Mouse (Mus musculus) CH12.LX (cell line): ENCODE data around the gene Kcnk7. TPM values are rescaled to one million over a fixed set of nuclear protein-coding genes. Genes with fewer than 3 reads are reported as not detected.

Source experiments
- DNase-seq: peaks from one replicate; pipeline ENCODE4 v3.0.0-alpha.2; 2013; ENCODE audit errors: extremely low read depth
- H3K27ac ChIP-seq: 2 replicates; pipeline ENCODE4 v1.5.1; 2012; ENCODE audit warnings: low read depth, mild to moderate bottlenecking, control low read depth, moderate library complexity; ENCODE audit not compliant: insufficient read depth
- H3K27me3 ChIP-seq: replicated peaks from 2 replicates; pipeline ENCODE3; 2012; ENCODE audit warnings: inconsistent platforms
- H3K36me3 ChIP-seq, 2 experiments: replicated peaks in 1 of 2; 2 replicates each; pipeline versions ENCODE3 to v1.6.1; 2012; ENCODE audit warnings: inconsistent platforms in 1 of 2, low read length in 1 of 2, mild to moderate bottlenecking in 1 of 2, mixed read lengths in 1 of 2, moderate library complexity in 1 of 2; ENCODE audit not compliant: control insufficient read depth in 1 of 2, insufficient read depth in 1 of 2
- H3K4me1 ChIP-seq, 2 experiments: 2 replicates each; pipeline ENCODE4 v1.6.1; 2012; ENCODE audit warnings: inconsistent platforms in 1 of 2, moderate library complexity in 1 of 2; ENCODE audit not compliant: insufficient read depth in 2 of 2, control insufficient read depth in 1 of 2
- H3K4me2 ChIP-seq: 2 replicates; pipeline ENCODE4 v1.6.1; 2012; ENCODE audit warnings: low read depth, mild to moderate bottlenecking, control low read depth; ENCODE audit not compliant: poor library complexity, insufficient read depth, severe bottlenecking
- H3K4me3 ChIP-seq, 3 experiments: fragments of 150-350 bp in 1 of 3; sonication (generic) in 1 of 3; replicated peaks in 1 of 3; 2 replicates each; pipeline versions ENCODE3 to v1.5.1; 2011 to 2012; ENCODE audit warnings: low read depth in 2 of 3, low read length in 2 of 3, mild to moderate bottlenecking in 2 of 3, moderate library complexity in 2 of 3, control low read depth in 1 of 3, improper control_type of control experiment in 1 of 3, inconsistent platforms in 1 of 3, mixed read lengths in 1 of 3; ENCODE audit not compliant: poor library complexity in 1 of 3
- H3K79me2 ChIP-seq: replicated peaks from 2 replicates; pipeline ENCODE4 v1.6.1; 2012; ENCODE audit warnings: mild to moderate bottlenecking, moderate library complexity; ENCODE audit not compliant: control insufficient read depth, poor library complexity, insufficient read depth, severe bottlenecking; ENCODE audit errors: extremely low read depth
- H3K9ac ChIP-seq: 2 replicates; pipeline ENCODE4 v1.6.1; 2012; ENCODE audit warnings: low read depth, mild to moderate bottlenecking, control low read depth, moderate library complexity; ENCODE audit not compliant: insufficient read depth
- H3K9me3 ChIP-seq: replicated peaks from 2 replicates; pipeline ENCODE3; 2012; ENCODE audit warnings: low read length, inconsistent platforms, mixed read lengths
- BHLHE40 ChIP-seq: IDR thresholded peaks from 2 replicates; pipeline ENCODE4 v1.6.1; 2011; ENCODE audit warnings: mild to moderate bottlenecking, low read depth, low read length, improper control_type of control experiment
- ETS1 ChIP-seq: conservative IDR thresholded peaks from 2 replicates; pipeline ENCODE4 v1.6.1; 2012; ENCODE audit warnings: low read depth, mild to moderate bottlenecking, inconsistent platforms, low read length, improper control_type of control experiment, moderate library complexity
- MAX ChIP-seq: IDR thresholded peaks from 2 replicates; pipeline ENCODE4 v1.6.1; 2011; ENCODE audit warnings: low read length, improper control_type of control experiment
- MXI1 ChIP-seq: IDR thresholded peaks from 2 replicates; pipeline ENCODE4 v1.6.1; 2011; ENCODE audit warnings: mild to moderate bottlenecking, low read depth, low read length, improper control_type of control experiment
- NELFE ChIP-seq: IDR thresholded peaks from 2 replicates; pipeline ENCODE4 v1.6.1; 2011; ENCODE audit warnings: low read depth, low read length, improper control_type of control experiment
- NRF1 ChIP-seq: IDR thresholded peaks from 2 replicates; pipeline ENCODE4 v1.6.1; 2014; ENCODE audit warnings: low read depth, mild to moderate bottlenecking, inconsistent platforms, low read length, improper control_type of control experiment, moderate library complexity
- POLR2A ChIP-seq: IDR thresholded peaks from 2 replicates; pipeline ENCODE4 v1.6.1; 2011; ENCODE audit warnings: low read depth, mild to moderate bottlenecking, improper control_type of control experiment, low read length
- SIN3A ChIP-seq: IDR thresholded peaks from 2 replicates; pipeline ENCODE4 v1.6.1; 2012; ENCODE audit warnings: low read length, improper control_type of control experiment, inconsistent platforms
- TCF12 ChIP-seq: IDR thresholded peaks from 2 replicates; pipeline ENCODE4 v1.6.1; 2014; ENCODE audit warnings: low read depth, mild to moderate bottlenecking, inconsistent platforms, low read length, improper control_type of control experiment
- UBTF ChIP-seq: IDR thresholded peaks from 2 replicates; pipeline ENCODE4 v1.6.1; 2012; ENCODE audit warnings: low read depth, mild to moderate bottlenecking, inconsistent platforms, low read length, improper control_type of control experiment, moderate library complexity
- USF2 ChIP-seq: conservative IDR thresholded peaks from 2 replicates; pipeline ENCODE4 v1.6.1; 2011; ENCODE audit warnings: low read depth, low read length, improper control_type of control experiment
- ZNF384 ChIP-seq: IDR thresholded peaks from 2 replicates; pipeline ENCODE4 v1.6.1; 2012; ENCODE audit warnings: low read depth, low read length, improper control_type of control experiment, inconsistent platforms
- dilution Hi-C: fragments of 300-500 bp; cut with MboI; formaldehyde crosslinking; loops from 2 replicates; pipeline ENCODE4 v1.14.3; 2020; ENCODE audit warnings: low sequenced_read_pairs; ENCODE audit not compliant: extremely low pct_unique_long_range_greater_than_20kb, extremely low pct_ligation_motif_present
- in situ Hi-C: fragments of 300-500 bp; cut with MboI; formaldehyde crosslinking; loops from 3 replicates; pipeline ENCODE4 v1.14.3; 2019; ENCODE audit warnings: low sequenced_read_pairs, low pct_ligation_motif_present, low pct_unique_long_range_greater_than_20kb, mixed read lengths
- polyA plus RNA-seq: library from polyadenylated mRNA; unstranded; fragments of >175 nt; gene quantifications from 2 replicates; pipeline ENCODE4 v1.2.1, GENCODE M21; 2012; ENCODE audit warnings: low read depth; ENCODE audit not compliant: insufficient read length
- total RNA-seq, 2 experiments: library from RNA; depleted of rRNA; stranded (reverse); fragments of 300-350 nt in 1 of 2; fragments of >200 nt in 1 of 2; gene quantifications; 2 replicates each; pipeline ENCODE4 v1.2.3; 2012 to 2014

Kcnk7 gene
- total and polyA plus RNA-seq, 3 experiments = 0.30 TPM; not detected in 2

- DNase-seq = peak; percentile 77
- Histone ChIP-seq H3K79me2 (peaks cover 12% of the 10 kb centered on the region), H3K4me3 (peak overlapping the region in 1 of 3 experiments; percentile 46), H3K4me2 (peak overlapping the region; percentile 47; the same call in 1 of the 2 replicates), H3K9me3 (no peaks in the 10 kb centered on the region), H3K27ac (peak overlapping the region; percentile 50), H3K36me3 (peaks cover 63 to 98% of the 10 kb centered on the region in 2 experiments)
- in situ Hi-C loops = no loop called here
- dilution Hi-C loops = no loop called here
- TF ChIP-seq ZNF384 (no peak), NELFE (no peak), MXI1 (peak; percentile 74), BHLHE40 (peak; percentile 97), TCF12 (peak; percentile 14; the same call in 1 of the 2 replicates), USF2 (no peak), POLR2A (peak; percentile 33; the same call in 1 of the 2 replicates), NRF1 (peak; percentile 43; the same call in 1 of the 2 replicates), SIN3A (peak; percentile 65; the same call in 1 of the 2 replicates), MAX (no peak; the same call in 1 of the 2 replicates), ETS1 (peak; percentile 47)
- TF ChIP-seq, all 38 proteins: peak for 7
- Histone ChIP-seq H3K9ac (no peak overlapping the region; the same call in 1 of the 2 replicates), H3K4me1 (peaks cover 21 to 37% of the 10 kb centered on the region in 2 experiments), H3K27me3 (no peaks in the 10 kb centered on the region)
Observed at GRCm38 (mm10) chr19:5695849-5696462, 8.2 kb upstream of the Kcnk7 start.

- H3K4me3 ChIP-seq = no peak overlapping the region
- H3K79me2 ChIP-seq = no peaks in the 10 kb centered on the region
- no peaks in the 10 kb centered on the region for H3K27me3 ChIP-seq
- H3K27ac ChIP-seq = no peak overlapping the region
- H3K9ac ChIP-seq = no peak overlapping the region
- no peak for DNase-seq
- TF ChIP-seq POLR2A = peak; percentile 13; the same call in 1 of the 2 replicates
- TF ChIP-seq UBTF = no peak
- peaks cover 59 to 91% of the 10 kb centered on the region in 2 experiments for H3K36me3 ChIP-seq
- H3K4me2 ChIP-seq = no peak overlapping the region
- in situ Hi-C loops = loop anchor here (5.0 kb wide), 1 partner anchor 67 kb away; the partner anchor contains the start of gene Scyl1
- no peaks in the 10 kb centered on the region for H3K9me3 ChIP-seq
- dilution Hi-C loops = no loop called here
- peaks cover 0 to 16% of the 10 kb centered on the region in 2 experiments; a peak in 2 of 4 replicates for H3K4me1 ChIP-seq
Observed at GRCm38 (mm10) chr19:5704801-5705571, 819 bp downstream of the Kcnk7 start.
